Comparison of ENCODE assay signal across 8 mouse cellular contexts in genomic region chr14:51984247-51985231, GRCm38 (mm10). TPM values are rescaled to one million over a fixed set of nuclear protein-coding genes. Genes with fewer than 3 reads are reported as not detected.
A peak's percentile ranks its signal among the peaks of the same experiment; 100 is the strongest.
DNase-seq lines count a peak whose midpoint lies in the region; ATAC-seq and TF ChIP-seq lines count a peak whose summit lies in the region.

Gene Arhgef40 (plus strand): TSS chr14:51984719.

- peak; percentile 66 for ATAC-seq in erythroblast, adult 5-6 weeks (replicated peaks; ENCODE audit: low FRiP score, poor library complexity, severe bottlenecking)
- ATAC-seq in heart, embryonic 14.5 days (ENCODE audit: insufficient number of reproducible peaks, insufficient read depth, low FRiP score, low read depth) = peak; percentile 84
- peak; percentile 93 for ATAC-seq in neural tube, embryonic 14.5 days (ENCODE audit: low read depth)

- H3K4me2 ChIP-seq in heart, embryonic 14.5 days (ENCODE audit: low read length) = peak within 1 kb of the TSS; percentile 88
- H3K4me2 ChIP-seq in neural tube, embryonic 14.5 days (ENCODE audit: low read depth, low read length) = peak within 1 kb of the TSS; percentile 98

- peak; percentile 56 for DNase-seq in brain, adult 2 months (ENCODE audit: low read depth, low spot score)
- peak; percentile 91 for DNase-seq in kidney, postnatal 14 days
- peak; percentile 58 to 74 for DNase-seq in lung, adult 18-20 months
- peak; percentile 48 to 69 for DNase-seq in thymus, postnatal 10 days (ENCODE audit: low spot score in 2 of 2)

- no peaks in the 10 kb centered on the region for H3K36me3 ChIP-seq in ES-Bruce4 (ENCODE audit: control insufficient read depth, insufficient read depth, low read length, poor library complexity, severe bottlenecking)
- peaks cover 26% of the 10 kb centered on the region for H3K36me3 ChIP-seq in heart, embryonic 14.5 days (ENCODE audit: control insufficient read depth, insufficient read depth, low read length)
- peaks cover 14% of the 10 kb centered on the region; the same call in 1 of the 2 replicates for H3K36me3 ChIP-seq in neural tube, embryonic 14.5 days (ENCODE audit: control insufficient read depth, insufficient read depth, low read length)

- peaks cover 4% of the 10 kb centered on the region for H3K27me3 ChIP-seq in ES-Bruce4 (ENCODE audit: control insufficient read depth, insufficient read depth, low read length, poor library complexity, severe bottlenecking)
- no peaks in the 10 kb centered on the region for H3K27me3 ChIP-seq in heart, embryonic 14.5 days (ENCODE audit: control insufficient read depth, insufficient read depth, low read length)
- no peaks in the 10 kb centered on the region for H3K27me3 ChIP-seq in neural tube, embryonic 14.5 days (ENCODE audit: control insufficient read depth, insufficient read depth, low read length)

- TF ChIP-seq CTCF in ES-Bruce4 (IDR thresholded peaks at IDR 0.05; ENCODE audit: low read depth, low read length) = no peak

- WGBS in heart, embryonic 14.5 days = under 1% methylated on average over 71 of the region's 74 CpGs
- under 1% methylated on average over 43 of the region's 74 CpGs for WGBS in neural tube, embryonic 14.5 days

- H3K4me1 ChIP-seq in ES-Bruce4 (ENCODE audit: control insufficient read depth, insufficient read depth, low read length) = no peaks in the 10 kb centered on the region
- H3K4me1 ChIP-seq in heart, embryonic 14.5 days (ENCODE audit: control insufficient read depth in 2 of 2, insufficient read depth in 2 of 2, low read length in 2 of 2) = peaks cover 2 to 19% of the 10 kb centered on the region in 2 experiments; a peak in 3 of 4 replicates
- H3K4me1 ChIP-seq in neural tube, embryonic 14.5 days (ENCODE audit: control insufficient read depth, insufficient read depth, low read length) = peaks cover 20% of the 10 kb centered on the region; the same call in 1 of the 2 replicates

- H3K9ac ChIP-seq in ES-Bruce4 (ENCODE audit: low read depth, poor library complexity, severe bottlenecking) = peak within 1 kb of the TSS; percentile 75
- peak within 1 kb of the TSS; percentile 94 for H3K9ac ChIP-seq in heart, embryonic 14.5 days (ENCODE audit: low read length)
- peak within 1 kb of the TSS; percentile 83 for H3K9ac ChIP-seq in neural tube, embryonic 14.5 days (replicated peaks; ENCODE audit: low read depth, low read length)

- H3K4me3 ChIP-seq in ES-Bruce4 (ENCODE audit: low read depth, low read length) = peak within 1 kb of the TSS; percentile 68
- H3K4me3 ChIP-seq in heart, embryonic 14.5 days (ENCODE audit: control insufficient read depth in 1 of 2, insufficient read depth in 1 of 2, low read depth in 1 of 2, low read length in 2 of 2) = peak within 1 kb of the TSS; percentile 81 to 83
- peak within 1 kb of the TSS; percentile 76 for H3K4me3 ChIP-seq in neural tube, embryonic 14.5 days (ENCODE audit: low read depth, low read length)

- no peak for TF ChIP-seq EP300 in ES-Bruce4 (IDR thresholded peaks at IDR 0.05; ENCODE audit: insufficient read depth, low read depth, low read length)

- no peak for TF ChIP-seq POLR2A in ES-Bruce4 (IDR thresholded peaks at IDR 0.05; ENCODE audit: insufficient read depth, low read length)

- no peak within 1 kb of the TSS for H3K27ac ChIP-seq in ES-Bruce4 (ENCODE audit: insufficient read depth, low read length)
- H3K27ac ChIP-seq in heart, embryonic 14.5 days (replicated peaks in 1 of 2; ENCODE audit: control insufficient read depth in 1 of 2, insufficient read depth in 1 of 2, low read depth in 2 of 2, low read length in 2 of 2) = peak within 1 kb of the TSS; percentile 89 to 94
- H3K27ac ChIP-seq in neural tube, embryonic 14.5 days (ENCODE audit: low read depth, low read length) = peak within 1 kb of the TSS; percentile 85

- H3K9me3 ChIP-seq in ES-Bruce4 (replicated peaks; ENCODE audit: control insufficient read depth, insufficient read depth, low read length, poor library complexity, severe bottlenecking) = no peaks in the 10 kb centered on the region
- no peaks in the 10 kb centered on the region for H3K9me3 ChIP-seq in heart, embryonic 14.5 days (ENCODE audit: control insufficient read depth, low read length)
- no peaks in the 10 kb centered on the region for H3K9me3 ChIP-seq in neural tube, embryonic 14.5 days (ENCODE audit: control insufficient read depth, low read length)

RNA-seq across cellular contexts. Expression of gene Arhgef40, which starts in this region (rescaled TPM):
- polyA plus RNA-seq in ES-Bruce4 (2011; ENCODE audit: insufficient read depth, insufficient read length, low read depth, missing spikeins) = 20.5 and 24.8 TPM in 2 replicates
- 4.8 TPM in 1 of 2 replicates, not detected in the other for total RNA-seq in erythroblast, adult 5-6 weeks (2015; ENCODE audit: low replicate concordance)
- 2.3 and 14.1 TPM in 2 replicates for total RNA-seq in erythroblast, adult 5-6 weeks (2017; ENCODE audit: low replicate concordance)
- polyA plus RNA-seq in heart, embryonic 14.5 days (2014; fragmentation: Nextera tagmentation; extraction: Ambion mirVana) = 50.6 and 59.6 TPM in 2 replicates
- 66.5 and 73.8 TPM in 2 replicates for polyA plus RNA-seq in neural tube, embryonic 14.5 days (2014; fragmentation: Nextera tagmentation; extraction: Ambion mirVana)
